Mouse (Mus musculus) limb, embryonic 14.5 days (tissue): ENCODE measurements around the gene Xndc1. TPM values are rescaled to one million over a fixed set of nuclear protein-coding genes. Genes with fewer than 3 reads are reported as not detected.

Experiments used
- ATAC-seq: fragments of 200-750 bp; cut with Nextera tagmentation; 2 replicates; pipeline ENCODE4 v1.8.0; 2017; ENCODE audit warnings: low read depth, moderate number of reproducible peaks, moderate TSS enrichment; ENCODE audit not compliant: low FRiP score
- DNase-seq: peaks from one replicate; pipeline ENCODE4 v3.0.0-alpha.2; 2015; ENCODE audit warnings: low spot score
- H3K27ac ChIP-seq: fragments of 300-500 bp; sonication (generic); replicated peaks from 2 replicates; pipeline ENCODE4 v1.5.1; 2014; ENCODE audit warnings: low read depth, mild to moderate bottlenecking, low read length, moderate library complexity, mixed read lengths
- H3K27me3 ChIP-seq: fragments of 300-500 bp; sonication (generic); 2 replicates; pipeline ENCODE4 v1.6.1; 2014; ENCODE audit warnings: low read length, mixed read lengths; ENCODE audit not compliant: control insufficient read depth, insufficient read depth
- H3K36me3 ChIP-seq: fragments of 300-500 bp; sonication (generic); 2 replicates; pipeline ENCODE4 v1.6.1; 2014; ENCODE audit warnings: mild to moderate bottlenecking, low read length, moderate library complexity, mixed read lengths; ENCODE audit not compliant: control insufficient read depth, insufficient read depth
- H3K4me1 ChIP-seq: fragments of 300-500 bp; sonication (generic); 2 replicates; pipeline ENCODE4 v1.6.1; 2014; ENCODE audit warnings: antibody characterized with exemption, low read length, mixed read lengths; ENCODE audit not compliant: control insufficient read depth, insufficient read depth
- H3K4me2 ChIP-seq: fragments of 300-500 bp; sonication (generic); replicated peaks from 2 replicates; pipeline ENCODE4 v1.6.1; 2014; ENCODE audit warnings: low read depth, mild to moderate bottlenecking, low read length, moderate library complexity; ENCODE audit not compliant: severe bottlenecking
- H3K4me3 ChIP-seq: fragments of 300-500 bp; sonication (generic); replicated peaks from 2 replicates; pipeline ENCODE4 v1.5.1; 2014; ENCODE audit warnings: low read length
- H3K9ac ChIP-seq: fragments of 300-500 bp; sonication (generic); 2 replicates; pipeline ENCODE4 v1.6.1; 2014; ENCODE audit warnings: mild to moderate bottlenecking, low read depth, low read length, moderate library complexity; ENCODE audit not compliant: severe bottlenecking
- H3K9me3 ChIP-seq: fragments of 300-500 bp; sonication (generic); 2 replicates; pipeline ENCODE4 v1.6.1; 2016; ENCODE audit warnings: low read length; ENCODE audit not compliant: control insufficient read depth
- POLR2A ChIP-seq: fragments of 200-500 bp; IDR thresholded peaks from 2 replicates; pipeline ENCODE4 v1.8.0; 2012; ENCODE audit warnings: inconsistent platforms, mild to moderate bottlenecking, moderate library complexity, borderline replicate concordance; ENCODE audit not compliant: insufficient read depth, insufficient read length; ENCODE audit errors: extremely low read depth
- WGBS: fragments of 180-500 bp; shearing (Covaris S2); extraction: QIAGEN DNeasy Blood & Tissue Kit; methylation state at CpG from one replicate; pipeline ENCODE4 v1.1.7; 2014; 5-methylcytosine and 5-hydroxymethylcytosine counted together
- polyA plus RNA-seq, 2 experiments: library from polyadenylated mRNA; depleted of rRNA in 1 of 2; stranded (reverse) in 1 of 2; unstranded in 1 of 2; fragments of >200 nt; fragmentation: Nextera tagmentation in 1 of 2; extraction: Ambion mirVana in 1 of 2; gene quantifications; 2 replicates each; pipeline versions ENCODE4 v1.2.1 to v1.2.3; 2012 to 2014

Xndc1 gene
- polyA plus RNA-seq, 2 experiments = 21.4 to 65.1 TPM

DNA sequence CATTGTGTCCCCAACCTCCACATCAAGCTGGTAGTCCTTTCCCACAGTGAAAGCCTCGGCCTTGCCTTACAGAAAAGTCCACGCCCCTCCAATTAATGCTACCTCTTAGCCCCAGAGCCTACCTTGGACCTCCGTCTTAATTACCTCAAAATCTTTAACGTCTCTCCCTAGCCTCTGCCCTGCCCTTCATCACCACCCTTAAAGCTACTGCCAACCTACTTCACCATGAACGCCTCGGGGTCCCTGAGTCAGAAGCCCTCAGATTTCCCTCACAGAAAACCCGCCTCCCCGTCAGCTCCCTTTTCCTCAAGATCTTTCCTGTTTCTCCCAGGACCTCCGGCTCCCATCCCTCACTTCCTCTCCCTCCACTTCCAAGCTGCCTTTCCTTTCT lies 661 bp upstream of the Xndc1 start:
- H3K4me2 ChIP-seq = peak overlapping the region; percentile 74
- DNase-seq (no peak), ATAC-seq (no peak)
- H3K9me3 ChIP-seq = no peaks in the 10 kb centered on the region
- H3K4me3 ChIP-seq = peak overlapping the region; percentile 75
- TF ChIP-seq POLR2A = no peak
- WGBS = 2% methylated on average over 9 of the region's 9 CpGs
- peak overlapping the region; percentile 72 for H3K9ac ChIP-seq
- peaks cover 14% of the 10 kb centered on the region for H3K4me1 ChIP-seq
- H3K27me3 ChIP-seq = no peaks in the 10 kb centered on the region
- peak overlapping the region; percentile 85; the same call in 1 of the 2 replicates for H3K27ac ChIP-seq
- H3K36me3 ChIP-seq = 0 out of 2 replicates have a peak, but pooled peaks cover under 1% of the 10 kb centered on the region

DNA sequence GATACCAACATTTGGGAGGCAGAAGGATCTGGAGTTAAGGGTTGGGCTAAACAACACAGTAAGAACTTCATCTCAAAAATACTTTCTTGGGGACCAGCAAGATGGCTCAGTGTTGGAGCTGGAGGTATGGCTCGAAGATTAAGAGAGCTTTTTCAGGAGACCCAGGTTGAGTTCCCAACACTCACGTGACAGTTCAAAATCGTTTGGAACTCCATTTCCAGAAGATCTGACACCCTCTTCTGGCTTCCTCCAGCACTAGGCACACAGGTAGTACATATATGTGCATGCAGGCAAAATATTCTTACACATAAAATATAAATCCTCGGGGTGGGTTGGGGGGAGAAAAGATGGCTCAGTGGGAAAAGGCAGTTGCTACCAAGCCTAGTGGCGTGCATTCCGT lies 1.1 kb downstream of the Xndc1 start:
- no peak for DNase-seq
- peaks cover 14% of the 10 kb centered on the region for H3K4me1 ChIP-seq
- H3K9ac ChIP-seq = peak overlapping the region; percentile 72
- TF ChIP-seq POLR2A = no peak
- 0 out of 2 replicates have a peak overlapping the region, but pooled peaks have one; percentile 85 for H3K27ac ChIP-seq
- no peak for ATAC-seq
- no peaks in the 10 kb centered on the region for H3K9me3 ChIP-seq
- peaks cover 11% of the 10 kb centered on the region for H3K36me3 ChIP-seq
- WGBS = 70% methylated on average over 6 of the region's 6 CpGs
- H3K27me3 ChIP-seq = no peaks in the 10 kb centered on the region
- H3K4me2 ChIP-seq = peak overlapping the region; percentile 57
- H3K4me3 ChIP-seq = peak overlapping the region; percentile 75

DNA sequence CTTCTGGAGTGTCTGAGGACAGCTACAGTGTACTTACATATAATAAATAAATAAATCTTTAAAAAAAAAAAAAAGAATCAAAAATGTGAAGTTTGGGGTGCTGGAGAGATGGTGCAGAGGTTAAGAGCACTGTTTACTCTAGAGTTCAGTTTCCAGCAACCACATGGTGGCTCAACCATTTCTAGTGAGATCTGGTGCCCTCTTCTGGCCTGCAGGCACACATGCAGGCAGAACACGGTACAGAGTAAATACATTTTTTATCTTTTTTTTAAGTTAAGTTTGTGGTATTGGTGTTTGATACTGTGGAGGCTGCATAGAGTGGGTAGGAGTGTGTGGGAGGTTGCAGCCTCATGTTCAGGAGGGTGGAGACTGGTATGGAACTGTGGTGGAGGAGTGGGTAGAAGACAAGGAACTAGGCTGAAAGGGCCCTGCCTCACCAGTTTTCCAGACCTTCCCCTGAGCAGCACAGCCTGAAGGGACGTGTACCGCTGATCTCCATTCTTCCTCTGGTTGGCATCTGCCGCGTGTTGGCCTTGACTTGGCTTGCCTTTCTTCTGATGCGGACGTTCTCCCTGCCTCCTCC lies 11.5 kb downstream of the Xndc1 start:
- Histone ChIP-seq H3K4me3 (no peak overlapping the region), H3K4me1 (no peaks in the 10 kb centered on the region), H3K27ac (no peak overlapping the region), H3K4me2 (no peak overlapping the region), H3K36me3 (peaks cover 92% of the 10 kb centered on the region), H3K9ac (no peak overlapping the region), H3K9me3 (no peaks in the 10 kb centered on the region), H3K27me3 (no peaks in the 10 kb centered on the region)
- DNase-seq (no peak), ATAC-seq (no peak)
- 82% methylated on average over 7 of the region's 7 CpGs for WGBS
- TF ChIP-seq POLR2A = no peak

DNA sequence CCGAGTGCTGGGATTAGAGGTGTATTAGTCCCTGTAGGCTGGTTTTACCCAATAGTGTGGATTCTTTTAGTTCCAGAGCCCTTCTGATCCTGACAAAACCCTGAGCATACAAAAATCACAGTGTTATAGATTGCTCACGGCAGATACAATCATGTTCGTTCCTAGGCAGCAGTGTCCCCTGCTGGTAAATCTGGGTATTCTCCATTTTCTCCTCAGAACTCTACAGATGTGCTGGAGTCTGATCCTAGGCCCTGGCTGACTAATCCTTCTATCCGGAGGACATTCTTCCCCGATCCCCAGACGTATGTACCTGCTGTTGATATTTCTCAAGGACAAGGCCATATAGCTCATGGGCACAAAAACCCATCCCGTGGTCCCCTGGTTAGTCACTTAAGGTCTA lies 13.2 kb downstream of the Xndc1 start:
- Histone ChIP-seq H3K27me3 (no peaks in the 10 kb centered on the region), H3K9ac (no peak overlapping the region), H3K4me3 (no peak overlapping the region), H3K27ac (no peak overlapping the region), H3K36me3 (peaks cover 93% of the 10 kb centered on the region), H3K4me1 (no peaks in the 10 kb centered on the region), H3K4me2 (no peak overlapping the region), H3K9me3 (no peaks in the 10 kb centered on the region)
- DNase-seq (peak; percentile 39), ATAC-seq (no peak; the same call in 1 of the 2 replicates)
- TF ChIP-seq POLR2A = no peak
- 79% methylated on average over 7 of the region's 7 CpGs for WGBS

DNA sequence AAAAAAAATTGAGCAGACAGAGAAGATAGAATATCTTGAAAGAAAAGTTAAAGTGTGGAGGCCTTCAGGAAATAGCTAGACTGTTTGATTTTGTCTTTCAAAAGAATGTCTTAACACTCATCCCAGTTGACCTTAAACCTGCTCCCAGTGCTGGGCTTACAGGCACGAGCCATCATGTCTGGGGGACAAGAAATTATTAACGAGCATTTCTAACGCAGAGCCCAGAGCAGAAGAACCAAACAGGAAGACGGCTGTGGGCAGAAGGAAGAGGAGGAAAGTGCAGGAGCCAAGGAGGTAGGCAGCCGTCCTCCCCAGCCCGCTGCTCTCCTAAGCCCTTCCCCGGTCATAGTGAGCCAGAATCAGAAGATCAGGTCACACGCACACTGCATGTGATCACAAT lies 15.0 kb downstream of the Xndc1 start:
- TF ChIP-seq POLR2A = no peak
- Histone ChIP-seq H3K36me3 (peaks cover 93% of the 10 kb centered on the region), H3K4me1 (no peaks in the 10 kb centered on the region), H3K4me3 (no peak overlapping the region), H3K9me3 (no peaks in the 10 kb centered on the region), H3K4me2 (no peak overlapping the region), H3K27ac (no peak overlapping the region), H3K9ac (no peak overlapping the region), H3K27me3 (no peaks in the 10 kb centered on the region)
- 84% methylated on average over 8 of the region's 8 CpGs for WGBS
- no peak for ATAC-seq
- DNase-seq = no peak
